Mouse (Mus musculus) neural tube, embryonic 14.5 days (tissue): ENCODE data around the gene Ywhae. TPM values are rescaled to one million over a fixed set of nuclear protein-coding genes. Genes with fewer than 3 reads are reported as not detected.

Experiments used
- ATAC-seq: fragments of 200-750 bp; cut with Nextera tagmentation; 2 replicates; pipeline ENCODE4 v1.8.0; 2017; ENCODE audit warnings: low read depth, mild to moderate bottlenecking, moderate TSS enrichment, moderate library complexity
- H3K27ac ChIP-seq: fragments of 300-500 bp; sonication (generic); 2 replicates; pipeline ENCODE4 v1.5.1; 2014; ENCODE audit warnings: low read depth, mild to moderate bottlenecking, control low read depth, low read length, moderate library complexity, mixed read lengths
- H3K27me3 ChIP-seq: fragments of 300-500 bp; sonication (generic); 2 replicates; pipeline ENCODE4 v1.6.1; 2014; ENCODE audit warnings: low read length; ENCODE audit not compliant: control insufficient read depth, insufficient read depth
- H3K36me3 ChIP-seq: fragments of 300-500 bp; sonication (generic); 2 replicates; pipeline ENCODE4 v1.6.1; 2014; ENCODE audit warnings: low read length, mixed read lengths; ENCODE audit not compliant: control insufficient read depth, insufficient read depth
- H3K4me1 ChIP-seq: fragments of 300-500 bp; sonication (generic); 2 replicates; pipeline ENCODE4 v1.6.1; 2014; ENCODE audit warnings: low read length; ENCODE audit not compliant: control insufficient read depth, insufficient read depth
- H3K4me2 ChIP-seq: fragments of 300-500 bp; sonication (generic); 2 replicates; pipeline ENCODE4 v1.6.1; 2014; ENCODE audit warnings: mild to moderate bottlenecking, low read depth, low read length, control low read depth
- H3K4me3 ChIP-seq: fragments of 300-500 bp; sonication (generic); 2 replicates; pipeline ENCODE4 v1.5.1; 2014; ENCODE audit warnings: low read depth, low read length, control low read depth, mixed read lengths
- H3K9ac ChIP-seq: fragments of 300-500 bp; sonication (generic); replicated peaks from 2 replicates; pipeline ENCODE4 v1.6.1; 2014; ENCODE audit warnings: low read depth, mild to moderate bottlenecking, control low read depth, low read length, mixed read lengths
- H3K9me3 ChIP-seq: fragments of 300-500 bp; sonication (generic); 2 replicates; pipeline ENCODE4 v1.6.1; 2016; ENCODE audit warnings: low read length; ENCODE audit not compliant: control insufficient read depth
- whole genome bisulfite sequencing: fragments of 180-500 bp; shearing (Covaris S2); extraction: QIAGEN DNeasy Blood & Tissue Kit; methylation state at CpG from one replicate; pipeline ENCODE4 v1.1.7; 2014; 5-methylcytosine and 5-hydroxymethylcytosine counted together
- polyA plus RNA-seq: library from polyadenylated mRNA; unstranded; fragments of >200 nt; fragmentation: Nextera tagmentation; extraction: Ambion mirVana; gene quantifications from 2 replicates; pipeline ENCODE4 v1.2.1, GENCODE M21; 2014

The Ywhae gene
- polyA plus RNA-seq, 1 experiment from 2014 or later: 1,519 TPM

DNA sequence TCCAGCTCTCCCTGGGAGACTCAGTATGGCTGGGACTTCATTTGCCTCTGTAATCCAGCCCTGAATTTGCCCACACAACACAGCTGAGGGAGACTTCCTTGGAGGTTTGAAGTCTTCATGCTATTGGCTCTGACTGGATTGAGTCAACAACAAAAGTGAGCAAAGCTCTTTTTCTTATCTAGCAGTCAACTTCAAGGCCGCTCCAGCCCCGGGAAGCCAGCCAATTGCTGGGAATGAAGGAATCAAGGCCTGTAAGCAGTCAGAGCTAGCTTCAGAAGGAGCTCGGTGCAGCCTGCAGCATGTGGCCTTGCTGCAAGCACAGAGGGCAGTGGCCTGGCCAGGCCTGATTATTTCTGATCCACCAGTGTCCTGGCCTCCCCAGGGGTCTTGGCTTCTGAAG lies 79.2 kb downstream of the Ywhae start:
- WGBS: 59% methylated on average over 3 of the region's 3 CpGs
- Histone ChIP-seq H3K4me1 (no peaks in the 10 kb centered on the region), H3K4me2 (no peak overlapping the region), H3K36me3 (no peaks in the 10 kb centered on the region), H3K9me3 (no peaks in the 10 kb centered on the region), H3K27ac (no peak overlapping the region), H3K4me3 (no peak overlapping the region), H3K27me3 (no peaks in the 10 kb centered on the region), H3K9ac (no peak overlapping the region)
- ATAC-seq: no peak

DNA sequence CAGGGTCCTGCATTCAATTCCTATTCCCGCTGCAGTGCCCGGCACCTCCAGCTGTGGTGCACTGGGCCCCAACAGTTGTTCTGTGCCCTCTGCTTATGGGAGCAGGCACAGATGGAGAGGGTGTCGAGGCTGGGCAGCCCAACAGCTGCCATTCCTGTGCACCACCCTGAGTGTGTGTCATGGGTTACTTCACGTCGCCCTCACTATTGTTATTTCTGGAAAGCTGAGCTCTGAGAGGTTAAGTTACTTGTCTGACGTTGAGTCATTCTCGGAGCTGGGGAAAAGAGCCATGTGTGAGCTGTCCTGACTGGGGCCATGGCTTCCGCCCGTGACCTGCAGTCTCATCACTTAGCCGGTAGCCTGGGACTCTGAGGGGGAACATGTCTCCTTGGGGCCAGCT lies 80.4 kb downstream of the Ywhae start:
- Histone ChIP-seq H3K9ac (no peak overlapping the region), H3K36me3 (no peaks in the 10 kb centered on the region), H3K27ac (no peak overlapping the region), H3K27me3 (no peaks in the 10 kb centered on the region), H3K9me3 (no peaks in the 10 kb centered on the region), H3K4me2 (no peak overlapping the region), H3K4me3 (no peak overlapping the region), H3K4me1 (no peaks in the 10 kb centered on the region)
- no peak for ATAC-seq
- WGBS: 64% methylated on average over 10 of the region's 10 CpGs

Other genes with a start within 250 kb of the Ywhae start
- gene Prpf8, start 246.1 kb upstream of the Ywhae start, polyA plus RNA-seq: 65.0 and 82.8 TPM in 2 replicates
- gene Rilp, start 222.8 kb upstream of the Ywhae start, polyA plus RNA-seq: 2.8 and 3.5 TPM in 2 replicates
- 1.8 and 3.8 TPM in 2 replicates for gene Scarf1, start 219.3 kb upstream of the Ywhae start, polyA plus RNA-seq
- 15.5 and 17.0 TPM in 2 replicates for gene Slc43a2, start 201.2 kb upstream of the Ywhae start, polyA plus RNA-seq
- 128 TPM in 2 replicates for gene Pitpna, start 144.8 kb upstream of the Ywhae start, polyA plus RNA-seq
- 50.0 and 57.4 TPM in 2 replicates for gene Inpp5k, start 101.9 kb upstream of the Ywhae start, polyA plus RNA-seq
- gene Myo1c, start 82.4 kb upstream of the Ywhae start, polyA plus RNA-seq: 5.2 and 9.7 TPM in 2 replicates
- 96.5 and 120 TPM in 2 replicates for gene Crk, start 53.6 kb upstream of the Ywhae start, polyA plus RNA-seq
- 2.1 and 2.3 TPM in 2 replicates for gene Doc2b, start 63.2 kb downstream of the Ywhae start, polyA plus RNA-seq
- 1.3 and 2.1 TPM in 2 replicates for gene Rph3al, start 205.6 kb downstream of the Ywhae start, polyA plus RNA-seq